Mouse (Mus musculus) right cerebral cortex, adult 18-20 months (tissue): ENCODE results near the gene Gh.

Source experiments
- DNase-seq: peaks from one replicate; pipeline ENCODE4 v3.0.0; 2022; ENCODE audit warnings: mixed read lengths

Gh gene

DNA sequence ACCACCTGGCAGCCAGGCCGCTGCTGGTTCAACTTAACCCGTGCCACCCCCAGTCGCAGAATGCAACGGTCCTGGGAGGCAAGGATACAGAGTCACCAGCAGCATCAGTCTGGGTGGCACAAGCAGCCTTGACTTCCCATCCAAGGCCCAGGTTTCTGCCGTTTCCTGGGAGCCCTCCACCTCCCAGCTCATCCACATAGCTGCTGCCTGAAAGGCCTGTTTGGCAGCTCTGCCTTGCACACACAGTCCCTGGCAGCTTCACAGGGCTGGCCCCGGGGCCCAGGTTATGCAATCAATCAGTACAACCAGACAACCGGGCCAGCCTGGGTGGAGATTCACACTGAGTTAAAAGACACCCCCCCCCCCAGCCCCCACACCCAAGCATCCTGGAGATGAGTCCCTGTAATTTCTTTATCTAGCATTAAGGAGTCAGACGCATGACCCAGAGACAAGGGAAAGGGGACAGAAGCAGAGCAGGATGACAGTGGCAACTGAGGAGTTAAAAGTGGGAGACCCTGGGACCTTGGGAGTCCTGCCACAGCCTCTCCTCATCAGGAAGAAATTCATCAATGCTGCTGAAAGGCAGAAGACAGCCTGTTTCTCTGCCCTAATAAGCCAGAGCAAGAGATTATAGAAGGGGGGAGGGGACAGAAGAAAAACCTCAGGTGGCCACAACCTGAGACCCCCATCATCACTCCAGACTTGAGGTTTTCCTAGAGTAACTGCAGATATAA lies 33.2 kb downstream of the Gh start:
- DNase-seq = peak; percentile 67

DNA sequence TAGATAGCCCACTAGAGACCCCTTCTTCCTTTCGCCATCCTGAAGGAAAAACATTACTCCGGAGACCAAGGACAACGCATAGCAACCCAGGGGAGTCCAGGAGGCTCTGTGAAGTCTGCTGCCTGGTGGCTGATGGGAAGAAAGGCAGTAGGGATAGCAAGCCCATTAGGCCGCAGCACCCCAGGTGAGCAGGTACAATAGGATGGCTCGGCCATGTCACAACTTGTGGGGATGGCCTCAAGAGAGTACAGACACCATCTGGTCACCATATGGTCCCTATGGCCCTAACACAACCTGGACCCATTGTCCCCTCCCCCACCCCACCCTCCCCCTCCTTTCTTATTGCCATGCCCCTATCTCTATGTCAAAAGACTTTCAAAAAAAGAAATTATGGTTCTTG lies 33.8 kb downstream of the Gh start:
- DNase-seq = no peak

DNA sequence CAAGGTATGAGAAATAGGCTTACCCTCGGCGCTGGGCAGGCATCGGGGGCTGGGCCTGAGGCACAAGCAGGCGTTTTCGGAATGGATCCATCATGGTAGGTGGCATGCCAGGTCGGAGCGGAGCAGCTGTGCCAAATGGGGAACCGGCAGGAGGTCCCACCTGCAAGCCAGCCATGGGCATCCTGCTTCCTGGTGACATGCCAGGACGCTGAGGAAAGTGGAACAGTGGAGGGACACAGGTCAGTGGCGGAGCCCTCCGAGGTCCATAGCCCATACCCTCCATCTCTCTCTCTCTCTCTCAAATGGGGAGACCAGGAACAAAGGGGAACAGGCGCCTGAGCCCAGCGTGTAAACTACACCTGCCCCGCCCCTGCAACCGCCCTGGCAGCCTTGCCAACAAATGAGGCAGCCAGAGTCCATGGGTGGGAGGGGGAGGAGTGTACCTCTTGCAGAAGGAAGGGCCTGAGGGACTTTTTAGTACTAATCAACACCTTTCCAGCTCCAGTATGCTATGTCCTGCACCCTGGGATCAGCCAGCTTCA lies 34.3 kb downstream of the Gh start:
- DNase-seq = no peak

DNA sequence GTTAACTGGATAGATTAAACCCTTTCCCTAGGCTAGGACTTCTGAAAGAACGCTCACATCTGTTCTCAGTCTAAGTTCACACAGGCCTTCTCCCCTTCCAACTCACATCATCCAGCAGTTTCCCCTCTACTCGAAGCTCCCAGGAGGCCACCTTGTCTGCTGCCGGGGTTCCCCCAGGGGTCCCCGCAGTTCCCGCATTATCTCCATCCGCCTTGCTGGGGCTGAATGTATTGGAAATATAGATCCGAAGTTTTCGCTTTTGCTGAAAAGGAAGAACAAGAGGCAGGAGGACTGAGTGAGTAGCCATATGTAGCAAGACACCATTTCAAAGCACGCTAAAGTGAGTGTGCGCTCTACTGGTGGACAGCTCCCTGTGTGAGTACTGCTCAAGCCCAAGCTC lies 35.2 kb downstream of the Gh start:
- DNase-seq = no peak

DNA sequence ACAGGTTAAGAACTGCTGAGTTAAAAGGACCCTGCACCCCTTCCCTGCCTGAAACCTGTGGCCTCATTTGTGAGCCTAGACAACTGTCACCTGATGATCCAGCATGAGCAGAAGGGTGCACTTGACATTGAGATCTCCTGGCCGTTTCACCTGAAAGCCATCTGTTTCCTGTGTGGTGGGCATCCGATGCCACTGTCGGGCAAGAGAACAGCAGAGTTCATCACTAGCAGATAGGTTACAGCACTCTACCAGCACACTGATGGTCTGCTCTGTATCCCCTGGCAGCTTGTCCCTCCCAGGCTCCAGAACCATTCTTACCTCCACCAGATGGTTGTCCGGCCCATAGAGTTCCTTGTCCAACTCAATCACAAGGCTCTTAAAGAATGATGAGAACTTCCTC lies 36.1 kb downstream of the Gh start:
- DNase-seq = no peak

DNA sequence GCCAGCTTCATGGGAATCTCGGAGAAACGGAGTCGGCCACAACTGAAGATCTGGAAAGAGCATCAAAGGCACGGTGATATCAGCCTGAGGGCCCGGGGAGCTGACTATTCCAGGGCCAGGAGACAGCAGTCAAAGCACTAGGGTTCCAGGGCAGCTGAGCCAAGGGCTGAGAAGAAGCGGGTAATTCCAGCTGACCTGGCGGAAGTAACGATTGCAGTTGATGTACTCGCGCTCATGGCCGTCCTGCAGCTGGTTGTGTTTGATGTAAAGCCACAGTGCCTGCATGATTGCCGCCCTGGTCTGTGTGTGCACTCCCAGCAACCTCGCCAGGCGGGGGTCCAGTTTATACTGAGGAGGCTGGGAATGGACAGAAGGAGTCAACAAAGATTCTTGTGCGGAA lies 36.7 kb downstream of the Gh start:
- DNase-seq = no peak

DNA sequence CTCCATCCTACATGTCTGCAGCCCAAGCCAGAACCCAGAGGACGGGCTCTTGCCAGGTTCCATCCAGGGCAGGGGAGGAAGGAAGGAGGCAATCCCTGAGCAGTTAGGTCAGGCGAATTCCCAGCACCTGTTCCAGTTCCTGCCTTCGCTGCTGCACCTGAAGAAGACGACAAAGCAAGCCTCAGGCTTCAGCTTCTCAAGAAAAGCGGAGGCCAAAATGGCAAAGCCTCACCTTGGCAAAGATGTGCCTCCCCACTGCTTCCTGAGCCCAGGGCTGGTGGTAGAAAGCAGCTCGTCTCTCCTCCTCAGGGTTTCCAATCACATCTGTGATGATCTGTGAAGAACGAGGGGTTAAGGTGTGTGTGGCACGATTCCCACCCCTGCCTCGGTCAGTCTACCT lies 37.7 kb downstream of the Gh start:
- DNase-seq = no peak

DNA sequence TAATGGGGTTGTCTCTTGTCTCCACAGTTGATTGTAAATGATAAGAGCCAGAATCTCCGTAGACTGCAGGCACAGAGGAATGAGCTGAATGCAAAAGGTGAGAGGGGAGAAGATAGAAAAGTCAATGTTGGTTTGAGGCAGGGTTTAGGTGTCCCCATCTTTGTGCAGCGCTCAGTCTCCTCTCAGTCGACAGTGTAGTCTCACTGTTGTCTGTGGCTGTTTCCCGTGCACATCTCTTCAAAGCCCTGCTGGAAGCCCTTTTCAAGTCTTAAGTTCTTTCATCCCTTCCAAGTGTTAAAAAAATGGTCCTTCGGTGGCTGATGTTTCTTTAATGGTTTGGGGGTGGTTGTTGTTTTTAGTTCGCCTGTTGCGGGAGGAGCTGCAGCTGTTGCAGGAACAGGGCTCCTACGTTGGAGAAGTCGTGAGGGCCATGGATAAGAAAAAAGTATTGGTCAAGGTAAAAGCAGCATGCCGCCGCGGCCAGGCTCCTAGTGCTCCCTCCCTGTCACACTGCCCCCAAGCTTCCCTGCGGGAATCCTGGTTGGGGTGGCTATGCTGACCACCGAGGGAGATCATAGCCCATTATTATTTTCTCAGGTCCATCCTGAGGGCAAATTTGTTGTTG lies 40.7 kb downstream of the Gh start:
- DNase-seq = no peak

DNA sequence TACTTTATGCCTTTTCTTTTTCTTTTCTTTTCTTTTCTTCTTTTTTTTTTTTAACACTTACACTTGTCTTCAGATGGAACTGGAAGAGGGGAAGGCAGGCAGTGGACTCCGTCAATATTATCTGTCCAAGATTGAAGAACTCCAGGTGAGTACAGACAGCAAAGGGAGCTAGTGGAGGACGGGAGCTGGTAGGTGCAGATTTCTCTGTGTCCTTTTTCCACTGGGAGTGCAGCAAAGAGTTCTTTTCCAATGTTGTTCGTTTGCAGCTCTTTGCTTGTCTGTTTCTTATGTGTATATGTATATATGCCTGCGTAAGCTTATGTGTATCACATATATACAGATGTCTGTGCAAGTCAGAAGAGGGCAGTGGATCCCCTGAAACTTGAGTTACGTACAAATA lies 44.9 kb downstream of the Gh start:
- no peak for DNase-seq

DNA sequence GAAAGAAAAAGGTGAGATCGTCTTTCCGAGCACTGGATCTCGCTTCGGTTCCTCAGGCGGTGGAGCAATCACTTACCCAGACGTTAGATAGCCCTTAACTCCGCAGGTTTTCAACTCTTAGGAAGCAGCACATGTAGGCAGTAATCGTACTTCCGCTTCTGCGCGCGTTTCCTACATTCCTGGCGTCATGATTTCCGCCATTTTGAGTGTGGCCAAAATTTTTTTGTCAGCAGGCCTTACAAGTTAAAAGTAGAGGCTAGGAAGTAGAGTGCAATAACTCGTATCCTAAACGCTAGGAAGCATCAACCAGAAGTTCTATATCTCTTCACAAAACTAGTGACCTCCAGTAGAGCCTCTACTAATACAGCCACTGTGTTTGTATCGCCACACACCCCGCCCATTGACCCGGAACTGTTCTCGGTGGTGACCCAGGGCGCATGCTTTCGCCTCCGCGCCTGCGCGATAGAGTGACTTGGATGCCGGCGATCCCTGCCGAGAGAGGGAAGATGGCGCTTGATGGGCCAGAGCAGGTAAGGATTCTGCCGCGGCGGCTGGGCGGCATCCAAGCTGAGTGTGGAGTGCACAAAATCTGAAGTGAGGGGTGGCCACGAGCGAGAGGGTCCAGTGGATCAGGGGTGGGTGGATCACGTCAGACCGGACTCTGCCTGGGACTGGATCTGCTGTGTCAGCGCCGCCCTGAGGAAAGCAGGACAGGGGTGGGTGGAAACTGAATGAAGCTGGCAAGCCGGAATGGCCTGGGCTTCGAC lies 45.8 kb downstream of the Gh start, which contains the start of the genes Ftsj3 and Psmc5:
Ftsj3 (minus strand) TSS at position 395 of the 767 bp plus-strand sequence.
Psmc5 (plus strand) TSS at position 470 of the 767 bp plus-strand sequence.
- peak; percentile 97 for DNase-seq

DNA sequence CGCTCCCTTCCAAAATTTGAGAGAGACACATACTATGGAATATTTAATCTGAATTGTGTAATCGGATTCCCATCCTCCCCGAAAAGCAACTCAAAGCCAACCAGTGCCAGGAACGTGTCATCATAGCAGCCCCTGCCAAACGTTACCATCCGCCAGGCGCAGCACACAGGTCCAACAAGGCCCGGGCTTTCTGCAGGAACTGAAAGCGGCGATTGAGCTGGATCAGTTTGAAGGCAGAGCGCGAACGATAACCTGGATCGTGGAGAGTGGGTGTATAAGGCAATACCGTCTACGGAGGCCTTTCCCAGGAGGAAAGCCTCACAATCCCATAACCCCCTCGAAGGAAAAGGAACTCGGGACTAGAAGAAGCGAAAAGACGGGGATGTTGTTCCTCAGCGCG lies 46.5 kb downstream of the Gh start:
- no peak for DNase-seq

DNA sequence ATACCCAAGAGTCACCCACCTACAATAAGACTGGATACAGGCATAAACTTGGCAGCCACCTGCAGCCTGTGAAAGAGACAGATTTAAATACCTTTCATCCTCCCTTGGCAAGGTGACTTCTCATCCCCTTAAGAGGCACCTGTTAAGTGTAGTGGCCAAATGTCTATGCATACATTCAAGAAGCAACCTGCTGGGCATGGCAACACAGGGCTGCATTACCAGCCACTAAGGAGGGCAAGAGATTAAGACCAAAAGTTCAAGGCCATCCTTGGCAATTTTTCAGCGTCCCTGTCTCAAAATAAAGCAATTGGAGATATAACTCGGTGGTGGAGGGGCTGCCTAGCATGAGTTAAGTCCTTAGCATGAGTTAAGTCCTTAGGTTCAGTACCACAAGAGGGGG lies 46.9 kb downstream of the Gh start:
- no peak for DNase-seq
